Mouse (Mus musculus) testis, postnatal 14 days (tissue): Measurements from ENCODE around the gene Cds2.
A peak's percentile ranks its signal among the peaks of the same experiment; 100 is the strongest.
"Not testable (repeated sequence)": the region's sequence is repeated elsewhere in the genome, so short reads cannot be mapped to it uniquely, and the experiment has no call there.

Experiments used
- DNase-seq: peaks from one replicate; pipeline ENCODE4 v3.0.0; 2021; ENCODE audit warnings: low spot score

Cds2 gene

GRCm38 (mm10) chr2:132292083-132292482 is 29.1 kb downstream of the Cds2 start:
- no peak for DNase-seq

DNA sequence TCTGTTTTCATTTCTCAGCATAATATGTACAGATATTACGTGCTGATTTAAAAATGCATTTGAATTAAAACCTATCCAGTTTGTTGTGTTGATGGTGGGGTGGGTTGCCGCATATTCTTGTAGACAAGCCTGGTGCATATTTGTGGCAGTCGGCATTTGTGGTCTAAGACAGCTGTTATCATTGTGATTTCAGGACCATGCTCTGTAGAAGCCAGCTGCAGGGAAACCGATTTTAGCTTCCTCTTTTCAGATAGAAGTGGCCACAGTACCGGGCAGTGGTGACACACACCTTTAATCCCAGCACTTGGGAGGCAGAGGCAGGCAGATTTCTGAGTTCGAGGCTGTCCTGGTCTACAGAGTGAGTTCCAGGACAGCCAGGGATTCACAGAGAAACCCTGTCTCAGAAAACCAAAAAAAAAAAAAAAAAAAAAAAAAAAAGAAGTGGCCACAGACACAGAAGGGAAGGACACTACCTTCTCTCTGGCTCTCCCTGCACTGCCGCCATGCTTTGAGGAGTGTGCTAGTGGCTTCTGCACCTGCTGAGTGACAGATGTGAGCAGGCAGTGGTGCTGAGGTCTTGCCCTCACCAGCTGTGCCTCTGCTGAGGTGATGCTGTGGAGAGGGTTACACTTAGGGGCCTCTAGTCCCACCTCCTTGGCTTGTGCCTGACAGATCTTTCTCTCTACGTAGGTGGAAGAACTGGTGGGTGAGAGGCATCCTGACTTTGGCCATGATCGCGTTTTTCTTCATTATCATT is 30.9 kb downstream of the Cds2 start:
- DNase-seq: no peak

- DNase-seq: no peak
These were observed 35.3 kb downstream of the Cds2 start for GRCm38 (mm10) chr2:132298250-132298649.

DNA sequence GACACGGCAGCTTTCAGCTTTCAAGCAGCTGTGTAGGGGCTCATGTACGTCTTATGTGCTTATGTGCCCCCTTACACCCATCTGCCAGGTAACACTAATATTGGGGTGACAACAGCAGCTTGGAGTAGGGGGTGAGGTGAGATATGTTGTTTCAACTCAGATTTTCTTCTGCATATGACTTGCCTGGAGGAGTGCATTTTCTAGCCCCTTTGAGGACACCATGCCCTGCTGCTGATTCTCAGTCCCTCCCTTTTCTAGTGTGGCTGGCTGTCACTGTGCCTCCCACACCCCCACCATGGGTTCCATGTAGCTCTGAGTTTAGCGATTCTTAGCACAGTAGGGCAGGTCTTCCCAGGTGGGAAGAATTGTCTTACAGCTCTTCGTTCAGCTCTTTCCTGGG is 38.5 kb downstream of the Cds2 start:
- no peak for DNase-seq

GRCm38 (mm10) chr2:132305165-132305564 is 42.2 kb downstream of the Cds2 start:
- no peak for DNase-seq

- no peak for DNase-seq
These were observed 43.0 kb downstream of the Cds2 start for GRCm38 (mm10) chr2:132305988-132306387.

DNA sequence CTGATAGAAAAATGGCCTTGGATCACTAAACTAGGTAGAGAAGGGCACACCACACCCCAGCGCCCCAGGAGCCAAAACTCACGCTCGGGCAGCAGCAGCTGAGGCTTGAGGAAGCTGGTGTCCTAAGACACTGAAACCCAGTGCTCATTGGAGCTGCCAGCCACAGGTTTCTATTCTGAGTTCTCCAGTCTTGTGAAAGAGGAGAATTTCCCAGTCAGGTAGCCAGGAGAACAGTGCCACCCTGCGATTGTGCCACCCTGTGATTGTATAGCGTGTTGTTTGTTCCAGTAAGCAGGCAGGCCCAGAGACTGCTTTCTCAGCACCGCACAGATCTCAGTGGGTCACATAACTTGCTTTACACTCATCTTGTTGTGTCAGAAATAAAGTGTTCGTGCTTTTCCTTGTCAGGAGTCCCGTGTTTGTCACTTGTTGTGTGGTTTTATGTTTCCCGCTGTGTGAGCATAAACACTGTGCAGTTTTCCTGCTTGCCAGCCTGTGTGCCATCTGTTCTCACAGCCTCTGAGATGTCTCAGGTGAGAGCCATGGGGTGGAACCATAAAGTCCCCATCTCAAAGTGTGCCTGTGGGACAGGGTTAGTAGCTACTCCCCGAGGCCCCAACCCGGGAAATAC is 44.4 kb downstream of the Cds2 start:
- DNase-seq: no peak

- DNase-seq: no peak
These were observed 45.9 kb downstream of the Cds2 start for GRCm38 (mm10) chr2:132308829-132309228.

- DNase-seq: no peak
These were observed 46.5 kb downstream of the Cds2 start for GRCm38 (mm10) chr2:132309398-132309930.

GRCm38 (mm10) chr2:132312616-132313015 is 49.7 kb downstream of the Cds2 start:
- DNase-seq: no peak

- no peak for DNase-seq
These were observed 50.6 kb downstream of the Cds2 start for GRCm38 (mm10) chr2:132313568-132313967.

GRCm38 (mm10) chr2:132314057-132314456 is 51.1 kb downstream of the Cds2 start:
- not testable (repeated sequence) for DNase-seq

DNA sequence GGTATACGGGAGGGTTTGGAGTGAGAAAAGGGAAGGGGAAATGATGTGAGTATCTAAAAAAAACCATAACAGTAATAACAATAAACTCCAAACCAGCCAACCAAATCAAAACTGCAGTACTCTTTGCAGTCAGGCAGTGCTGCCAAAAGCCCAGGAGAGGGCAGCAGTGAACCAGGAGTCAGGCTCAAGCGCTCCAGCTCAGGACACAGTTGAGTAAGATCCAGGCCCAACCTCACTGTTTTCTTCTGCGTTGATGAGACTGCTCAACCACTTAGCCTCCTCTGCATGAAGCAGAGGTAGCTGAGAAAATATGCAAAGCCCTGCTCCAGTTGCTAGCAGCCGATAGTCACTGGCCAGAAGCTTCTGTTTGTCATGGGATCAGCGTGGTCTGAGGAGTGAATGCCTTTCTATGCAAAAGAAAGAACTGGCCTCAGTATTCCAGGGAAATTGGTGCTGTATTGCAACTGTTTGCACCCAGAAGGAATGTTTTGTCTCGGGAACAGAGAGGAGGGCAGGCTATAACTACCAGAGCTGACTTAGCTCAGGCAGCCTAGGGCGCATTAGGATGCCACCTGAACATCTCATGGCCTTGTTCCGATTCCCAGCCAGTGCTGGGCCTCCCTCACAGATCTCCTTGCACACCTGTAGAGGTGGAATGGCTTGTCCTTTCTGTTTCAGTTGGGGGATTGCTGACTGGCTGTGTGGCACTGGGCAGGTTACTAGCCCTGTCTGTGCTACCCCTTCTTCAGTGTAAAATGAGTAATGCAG is 53.3 kb downstream of the Cds2 start:
- DNase-seq: no peak

DNA sequence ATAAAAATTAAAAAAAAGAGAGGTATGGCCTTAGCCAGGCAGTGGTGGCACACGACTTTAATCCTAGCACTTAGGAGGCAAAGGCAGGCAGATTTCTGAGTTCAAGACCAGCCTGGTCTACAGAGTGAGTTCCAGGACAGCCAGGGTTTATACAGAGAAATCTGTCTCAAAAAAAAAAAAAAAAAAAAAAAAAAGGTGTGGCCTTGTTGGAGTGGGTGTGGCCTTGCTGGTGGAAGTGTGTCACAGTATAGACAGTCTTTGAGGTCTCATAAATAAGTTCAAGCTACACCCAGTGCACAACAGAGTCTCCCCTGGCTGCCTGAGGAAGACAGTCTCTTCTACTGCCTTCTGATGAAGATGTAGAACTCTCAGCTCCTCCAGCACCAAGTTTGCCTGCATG is 54.2 kb downstream of the Cds2 start:
- no peak for DNase-seq

- DNase-seq: no peak
These were observed 57.6 kb downstream of the Cds2 start for GRCm38 (mm10) chr2:132320516-132320915.

DNA sequence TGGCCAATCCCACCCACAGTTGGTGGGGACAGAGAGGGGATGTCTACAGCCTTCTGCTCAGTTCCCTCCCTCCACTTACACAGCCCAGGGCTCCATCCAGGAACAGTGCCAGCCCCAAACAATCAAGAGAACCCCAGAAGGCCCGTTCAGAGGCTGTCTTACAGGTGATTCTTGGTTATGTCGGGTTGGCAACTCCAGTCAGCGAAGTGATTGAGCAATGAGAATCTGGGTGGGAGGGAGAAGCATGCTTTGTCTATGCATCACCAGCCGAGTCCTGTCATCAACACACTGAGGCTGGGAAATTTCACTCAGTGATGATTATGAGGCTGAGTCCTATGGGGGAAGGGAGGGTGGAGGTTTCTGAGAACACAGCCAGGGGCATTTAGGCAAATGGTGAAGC is 60.6 kb downstream of the Cds2 start:
- no peak for DNase-seq

DNA sequence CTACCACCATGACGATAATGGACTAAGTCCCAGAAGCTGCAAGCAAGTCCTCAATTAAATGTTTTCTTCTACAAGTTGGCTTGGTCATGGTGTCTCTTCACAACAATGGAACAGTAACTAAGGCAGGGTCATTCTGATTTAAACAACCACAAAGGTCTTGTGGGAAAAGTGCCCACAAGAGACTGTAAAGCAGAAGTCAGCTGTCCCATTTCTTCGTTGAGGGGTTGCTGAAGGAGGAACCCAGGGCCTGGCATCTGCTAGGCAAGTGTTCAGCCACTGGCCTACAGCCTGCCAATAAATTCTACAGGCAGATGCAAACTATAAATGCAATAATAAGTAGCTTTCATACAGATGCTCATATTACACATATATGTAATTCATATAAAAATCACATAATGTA is 74.3 kb downstream of the Cds2 start:
- no peak for DNase-seq

DNA sequence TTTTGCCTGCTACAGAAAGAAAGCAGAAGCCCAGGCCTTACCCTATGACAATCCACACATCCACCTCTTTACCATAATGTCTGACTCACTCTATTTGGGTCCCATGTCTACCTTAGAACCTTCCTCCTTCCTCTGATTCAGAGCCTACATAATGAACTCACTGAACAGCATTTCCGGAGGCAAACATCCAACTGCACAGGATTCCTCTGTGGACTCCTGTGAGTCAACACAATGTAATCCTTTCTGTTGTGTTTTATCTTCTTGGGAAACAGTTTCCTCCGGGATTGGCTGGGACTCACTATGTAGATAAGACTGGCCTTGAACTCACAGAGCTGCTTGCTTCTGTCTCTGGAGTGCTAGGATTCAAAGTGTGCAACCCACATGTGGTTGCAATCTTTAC is 77.4 kb downstream of the Cds2 start:
- peak; percentile 32 for DNase-seq

DNA sequence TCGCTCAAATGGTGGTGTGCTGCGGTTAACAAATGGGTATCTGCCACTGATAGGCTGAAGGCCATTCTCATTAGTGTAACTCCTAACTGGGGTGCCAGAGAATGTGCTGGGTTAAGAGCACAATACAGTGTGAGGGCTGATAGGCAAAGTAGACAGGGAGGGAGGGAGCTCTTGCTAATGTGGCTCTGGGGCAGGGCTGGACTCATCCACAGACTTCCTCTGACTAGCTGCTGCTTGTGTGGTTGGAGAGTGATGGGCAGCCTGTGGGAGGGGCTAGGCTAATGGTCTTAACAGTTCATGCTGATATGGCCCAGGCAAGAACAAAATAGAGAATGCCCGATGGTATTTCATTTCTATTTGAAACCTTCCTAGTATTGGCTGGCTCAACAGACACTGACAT is 78.3 kb downstream of the Cds2 start:
- peak; percentile 9 for DNase-seq

DNA sequence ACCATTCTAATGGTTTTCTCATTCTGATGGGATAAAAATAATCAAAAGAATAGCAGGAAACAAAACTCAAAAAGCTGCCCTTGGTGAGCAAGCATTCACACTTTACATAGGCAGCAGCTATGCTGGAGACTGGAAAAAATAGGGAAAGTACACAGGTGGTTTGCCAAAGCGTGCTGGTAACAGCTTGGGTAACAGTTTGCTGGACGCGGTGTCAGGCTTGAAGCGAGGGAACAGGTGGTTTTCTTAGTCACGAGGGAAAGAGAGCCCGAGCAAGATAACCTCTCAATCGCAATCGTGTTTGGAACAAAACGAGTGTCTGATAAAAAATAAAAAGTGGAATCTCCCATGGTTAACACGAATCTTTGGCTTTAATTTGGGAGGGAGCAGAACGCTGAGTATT is 80.9 kb downstream of the Cds2 start:
- no peak for DNase-seq
